Mouse (Mus musculus): ENCODE measurements around the gene Rnf227. TPM values are rescaled to one million over a fixed set of nuclear protein-coding genes. Genes with fewer than 3 reads are reported as not detected.

The Rnf227 gene
- total RNA-seq, 1 experiment from 2014 or later: 10.7 TPM

- ATAC-seq (replicated peaks in 1 of 2; ENCODE audit: insufficient read depth in 1 of 2, low FRiP score in 2 of 2, low TSS enrichment in 1 of 2, low read depth in 1 of 2, poor library complexity in 2 of 2, severe bottlenecking in 2 of 2): no peak
Measured at GRCm38 (mm10) chr11:69366855-69367615, 26.8 kb downstream of the Rnf227 start.

- no peak for ATAC-seq (replicated peaks in 1 of 2; ENCODE audit: insufficient read depth in 1 of 2, low FRiP score in 2 of 2, low TSS enrichment in 1 of 2, low read depth in 1 of 2, poor library complexity in 2 of 2, severe bottlenecking in 2 of 2)
Measured at GRCm38 (mm10) chr11:69367616-69368355, 27.5 kb downstream of the Rnf227 start.

GRCm38 (mm10) chr11:69368356-69369214, 28.3 kb downstream of the Rnf227 start:
- no peak for ATAC-seq (replicated peaks in 1 of 2; ENCODE audit: insufficient read depth in 1 of 2, low FRiP score in 2 of 2, low TSS enrichment in 1 of 2, low read depth in 1 of 2, poor library complexity in 2 of 2, severe bottlenecking in 2 of 2)

- ATAC-seq (replicated peaks in 1 of 2; ENCODE audit: insufficient read depth in 1 of 2, low FRiP score in 2 of 2, low TSS enrichment in 1 of 2, low read depth in 1 of 2, poor library complexity in 2 of 2, severe bottlenecking in 2 of 2): no peak
Measured at GRCm38 (mm10) chr11:69369215-69369989, 29.1 kb downstream of the Rnf227 start, which contains the start of gene Chd3. Gene Chd3 (minus strand): TSS chr11:69369406.

- no peak for ATAC-seq (replicated peaks in 1 of 2; ENCODE audit: insufficient read depth in 1 of 2, low FRiP score in 2 of 2, low TSS enrichment in 1 of 2, low read depth in 1 of 2, poor library complexity in 2 of 2, severe bottlenecking in 2 of 2)
Measured at GRCm38 (mm10) chr11:69369990-69370816, 29.9 kb downstream of the Rnf227 start.

GRCm38 (mm10) chr11:69370817-69371215, 30.6 kb downstream of the Rnf227 start:
- no peak for ATAC-seq (replicated peaks in 1 of 2; ENCODE audit: insufficient read depth in 1 of 2, low FRiP score in 2 of 2, low TSS enrichment in 1 of 2, low read depth in 1 of 2, poor library complexity in 2 of 2, severe bottlenecking in 2 of 2)

- no peak for ATAC-seq (replicated peaks in 1 of 2; ENCODE audit: insufficient read depth in 1 of 2, low FRiP score in 2 of 2, low TSS enrichment in 1 of 2, low read depth in 1 of 2, poor library complexity in 2 of 2, severe bottlenecking in 2 of 2)
Measured at GRCm38 (mm10) chr11:69371601-69372000, 31.3 kb downstream of the Rnf227 start.

GRCm38 (mm10) chr11:69372056-69372779, 32.0 kb downstream of the Rnf227 start:
- no peak for ATAC-seq (replicated peaks in 1 of 2; ENCODE audit: insufficient read depth in 1 of 2, low FRiP score in 2 of 2, low TSS enrichment in 1 of 2, low read depth in 1 of 2, poor library complexity in 2 of 2, severe bottlenecking in 2 of 2)

- ATAC-seq (replicated peaks in 1 of 2; ENCODE audit: insufficient read depth in 1 of 2, low FRiP score in 2 of 2, low TSS enrichment in 1 of 2, low read depth in 1 of 2, poor library complexity in 2 of 2, severe bottlenecking in 2 of 2): no peak
Measured at GRCm38 (mm10) chr11:69372780-69373170, 32.5 kb downstream of the Rnf227 start.

GRCm38 (mm10) chr11:69373223-69373965, 33.1 kb downstream of the Rnf227 start:
- ATAC-seq (replicated peaks in 1 of 2; ENCODE audit: insufficient read depth in 1 of 2, low FRiP score in 2 of 2, low TSS enrichment in 1 of 2, low read depth in 1 of 2, poor library complexity in 2 of 2, severe bottlenecking in 2 of 2): no peak

- ATAC-seq (replicated peaks in 1 of 2; ENCODE audit: insufficient read depth in 1 of 2, low FRiP score in 2 of 2, low TSS enrichment in 1 of 2, low read depth in 1 of 2, poor library complexity in 2 of 2, severe bottlenecking in 2 of 2): 0 out of 4 replicates have a peak, but pooled peaks of 1 of the 2 experiments have one; percentile 30
Measured at GRCm38 (mm10) chr11:69375646-69376045, 35.4 kb downstream of the Rnf227 start.

- ATAC-seq (replicated peaks in 1 of 2; ENCODE audit: insufficient read depth in 1 of 2, low FRiP score in 2 of 2, low TSS enrichment in 1 of 2, low read depth in 1 of 2, poor library complexity in 2 of 2, severe bottlenecking in 2 of 2): no peak
Measured at GRCm38 (mm10) chr11:69377766-69378165, 37.5 kb downstream of the Rnf227 start.

- ATAC-seq (replicated peaks in 1 of 2; ENCODE audit: insufficient read depth in 1 of 2, low FRiP score in 2 of 2, low TSS enrichment in 1 of 2, low read depth in 1 of 2, poor library complexity in 2 of 2, severe bottlenecking in 2 of 2): 0 out of 4 replicates have a peak, but pooled peaks of 1 of the 2 experiments have one; percentile 32
Measured at GRCm38 (mm10) chr11:69379600-69379999, 39.3 kb downstream of the Rnf227 start.

- no peak for ATAC-seq (replicated peaks in 1 of 2; ENCODE audit: insufficient read depth in 1 of 2, low FRiP score in 2 of 2, low TSS enrichment in 1 of 2, low read depth in 1 of 2, poor library complexity in 2 of 2, severe bottlenecking in 2 of 2)
Measured at GRCm38 (mm10) chr11:69381356-69381755, 41.1 kb downstream of the Rnf227 start.

- no peak for ATAC-seq (replicated peaks in 1 of 2; ENCODE audit: insufficient read depth in 1 of 2, low FRiP score in 2 of 2, low TSS enrichment in 1 of 2, low read depth in 1 of 2, poor library complexity in 2 of 2, severe bottlenecking in 2 of 2)
Measured at GRCm38 (mm10) chr11:69382478-69383105, 42.3 kb downstream of the Rnf227 start.

Measured in hematopoietic stem cell, adult 5-6 weeks (primary cell).